Mouse (Mus musculus): ENCODE results near the gene Actr8. TPM values are rescaled to one million over a fixed set of nuclear protein-coding genes. Genes with fewer than 3 reads are reported as not detected.

Actr8 gene
- polyA plus RNA-seq, 1 experiment from 2014 or later: 46.7 TPM

DNA sequence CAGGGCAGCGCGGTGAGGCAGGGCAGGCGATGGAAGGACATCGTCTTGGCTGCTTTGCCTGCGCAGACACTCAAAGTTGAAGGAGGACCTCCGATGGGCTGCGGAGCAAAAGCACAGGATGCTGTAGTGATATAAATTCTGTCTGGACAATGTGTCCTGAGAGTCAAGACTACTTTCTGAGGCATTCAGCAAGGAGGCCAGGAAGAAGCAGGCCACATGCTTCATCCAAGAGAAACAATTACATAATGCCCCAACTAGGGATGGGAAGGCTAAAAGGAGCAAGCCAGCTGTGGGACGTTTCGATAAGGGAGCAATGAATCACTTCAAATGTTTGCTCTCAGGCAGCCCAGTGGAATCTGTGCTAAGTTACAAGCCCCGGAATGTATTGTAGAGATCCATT lies 67.1 kb downstream of the Actr8 start:
- no peak for ATAC-seq (ENCODE audit: extremely low read depth, insufficient number of reproducible peaks, low FRiP score, low TSS enrichment)
- H3K4me2 ChIP-seq: peak overlapping the region; percentile 19
- H3K27ac ChIP-seq (replicated peaks): peak overlapping the region; percentile 62

DNA sequence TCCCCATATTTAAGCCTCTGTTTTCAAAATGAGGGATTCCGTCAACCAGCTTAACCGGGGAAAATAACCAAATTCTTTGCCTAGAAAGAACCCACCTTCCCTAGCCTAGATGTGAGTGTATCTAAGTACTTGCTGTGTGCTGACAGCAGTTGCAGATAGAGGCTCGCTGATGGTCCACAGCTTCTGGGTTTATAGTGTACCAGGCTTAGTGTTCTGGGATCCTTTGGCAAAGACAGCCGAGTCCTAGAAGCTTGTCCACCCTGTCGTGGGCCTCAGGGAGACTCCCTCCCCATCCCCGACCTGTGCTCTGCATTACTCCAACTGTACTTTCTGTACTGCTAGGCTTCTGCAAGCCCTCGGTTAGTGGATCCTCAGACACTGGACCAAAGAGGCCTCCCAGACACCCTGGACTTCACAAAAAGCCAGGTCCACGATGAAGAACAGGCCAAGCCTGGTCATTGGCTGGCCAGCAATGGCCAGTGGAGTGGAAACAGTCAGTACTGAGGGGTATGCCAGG lies 67.6 kb downstream of the Actr8 start:
- peak overlapping the region; percentile 62 for H3K27ac ChIP-seq (replicated peaks)
- no peak overlapping the region for H3K9ac ChIP-seq
- H3K36me3 ChIP-seq: peaks cover 18% of the 10 kb centered on the region
- peaks cover 21% of the 10 kb centered on the region for H3K4me1 ChIP-seq
- H3K9me3 ChIP-seq: no peaks in the 10 kb centered on the region
- H3K27me3 ChIP-seq (replicated peaks): no peaks in the 10 kb centered on the region
- ATAC-seq (ENCODE audit: extremely low read depth, insufficient number of reproducible peaks, low FRiP score, low TSS enrichment): no peak
- WGBS: 49% methylated on average over 8 of the region's 8 CpGs
- H3K4me2 ChIP-seq: peak overlapping the region; percentile 19
- no peak overlapping the region for H3K4me3 ChIP-seq

More for the DNA sequence above, 67.1 kb downstream of the Actr8 start:
- Histone ChIP-seq H3K9me3 (no peaks in the 10 kb centered on the region), H3K36me3 (peaks cover 21% of the 10 kb centered on the region), H3K4me3 (no peak overlapping the region), H3K27me3 (replicated peaks) (no peaks in the 10 kb centered on the region), H3K4me1 (peaks cover 21% of the 10 kb centered on the region), H3K9ac (no peak overlapping the region)
- 58% methylated on average over 10 of the region's 10 CpGs for WGBS

- Histone ChIP-seq H3K4me3 (no peak overlapping the region), H3K4me1 (peaks cover 21% of the 10 kb centered on the region), H3K9ac (no peak overlapping the region), H3K9me3 (no peaks in the 10 kb centered on the region), H3K36me3 (peaks cover 17% of the 10 kb centered on the region), H3K27ac (replicated peaks) (no peak overlapping the region), H3K27me3 (replicated peaks) (no peaks in the 10 kb centered on the region), H3K4me2 (no peak overlapping the region)
- 90% methylated on average over 4 of the region's 4 CpGs for WGBS
- ATAC-seq (ENCODE audit: extremely low read depth, insufficient number of reproducible peaks, low FRiP score, low TSS enrichment): no peak
Observed at GRCm38 (mm10) chr14:30046976-30047375, 68.8 kb downstream of the Actr8 start.

- ATAC-seq (ENCODE audit: extremely low read depth, insufficient number of reproducible peaks, low FRiP score, low TSS enrichment): no peak
- Histone ChIP-seq H3K4me3 (no peak overlapping the region), H3K27ac (replicated peaks) (no peak overlapping the region), H3K36me3 (peaks cover 8% of the 10 kb centered on the region), H3K4me1 (peaks cover 21% of the 10 kb centered on the region), H3K27me3 (replicated peaks) (no peaks in the 10 kb centered on the region), H3K9me3 (no peaks in the 10 kb centered on the region), H3K4me2 (no peak overlapping the region), H3K9ac (no peak overlapping the region)
- WGBS: 82% methylated on average over 3 of the region's 3 CpGs
Observed at GRCm38 (mm10) chr14:30048049-30048448, 69.9 kb downstream of the Actr8 start.

GRCm38 (mm10) chr14:30050280-30050679 lies 72.1 kb downstream of the Actr8 start:
- Histone ChIP-seq H3K4me3 (no peak overlapping the region), H3K4me1 (peaks cover 15% of the 10 kb centered on the region), H3K27me3 (replicated peaks) (no peaks in the 10 kb centered on the region), H3K27ac (replicated peaks) (no peak overlapping the region), H3K4me2 (no peak overlapping the region), H3K9me3 (no peaks in the 10 kb centered on the region), H3K9ac (no peak overlapping the region), H3K36me3 (peaks cover 8% of the 10 kb centered on the region)
- no peak for ATAC-seq (ENCODE audit: extremely low read depth, insufficient number of reproducible peaks, low FRiP score, low TSS enrichment)
- 89% methylated on average over 8 of the region's 8 CpGs for WGBS

GRCm38 (mm10) chr14:30054922-30055321 lies 76.8 kb downstream of the Actr8 start:
- no peaks in the 10 kb centered on the region for H3K36me3 ChIP-seq
- no peak overlapping the region for H3K4me2 ChIP-seq
- no peak overlapping the region for H3K9ac ChIP-seq
- no peak overlapping the region for H3K4me3 ChIP-seq
- H3K9me3 ChIP-seq: no peaks in the 10 kb centered on the region
- peaks cover 11% of the 10 kb centered on the region for H3K4me1 ChIP-seq
- H3K27me3 ChIP-seq (replicated peaks): no peaks in the 10 kb centered on the region
- WGBS: 73% methylated on average over 7 of the region's 7 CpGs
- H3K27ac ChIP-seq (replicated peaks): no peak overlapping the region
- no peak for ATAC-seq (ENCODE audit: extremely low read depth, insufficient number of reproducible peaks, low FRiP score, low TSS enrichment)

Small RNAs within 50 kb of the gene (microRNA-seq; reads per million reads assigned to microRNA genes)
- 0.82 reads per million for gene Mir6947

Other genes with a start within 250 kb of the Actr8 start
- gene Selenok, start 10.0 kb upstream of the Actr8 start, polyA plus RNA-seq (2015; fragmentation: Nextera tagmentation; extraction: Ambion mirVana): 197 and 212 TPM in 2 replicates
- 0.28 and 0.32 TPM in 2 replicates for gene Il17rb, start 30.6 kb downstream of the Actr8 start, polyA plus RNA-seq (2015; fragmentation: Nextera tagmentation; extraction: Ambion mirVana)
- gene Chdh, start 30.7 kb downstream of the Actr8 start, polyA plus RNA-seq (2015; fragmentation: Nextera tagmentation; extraction: Ambion mirVana): 0.32 and 0.56 TPM in 2 replicates